Mouse (Mus musculus) limb, embryonic 11.5 days (tissue): ENCODE measurements around the gene Zfpl1. TPM values are rescaled to one million over a fixed set of nuclear protein-coding genes. Genes with fewer than 3 reads are reported as not detected.
"Not testable (repeated sequence)": the region's sequence is repeated elsewhere in the genome, so short reads cannot be mapped to it uniquely, and the experiment has no call there.

ENCODE experiments used
- ATAC-seq: fragments of 200-750 bp; cut with Nextera tagmentation; 2 replicates; pipeline ENCODE4 v1.8.0; 2017; ENCODE audit warnings: low read depth; ENCODE audit not compliant: insufficient number of reproducible peaks, low FRiP score, low TSS enrichment
- DNase-seq: peaks from one replicate; pipeline ENCODE4 v3.0.0-alpha.2; 2015; ENCODE audit warnings: low spot score
- H3K27ac ChIP-seq: fragments of 300-500 bp; sonication (generic); replicated peaks from 2 replicates; pipeline ENCODE4 v1.5.1; 2014; ENCODE audit warnings: low read depth, mild to moderate bottlenecking, low read length
- H3K27me3 ChIP-seq: fragments of 300-500 bp; sonication (generic); 2 replicates; pipeline ENCODE4 v1.6.1; 2014; ENCODE audit warnings: mild to moderate bottlenecking, low read length, mixed read lengths; ENCODE audit not compliant: control insufficient read depth, insufficient read depth
- H3K36me3 ChIP-seq: fragments of 300-500 bp; sonication (generic); 2 replicates; pipeline ENCODE4 v1.6.1; 2014; ENCODE audit warnings: mild to moderate bottlenecking, low read length, moderate library complexity, mixed read lengths; ENCODE audit not compliant: control insufficient read depth, insufficient read depth
- H3K4me1 ChIP-seq: fragments of 300-500 bp; sonication (generic); 2 replicates; pipeline ENCODE4 v1.6.1; 2014; ENCODE audit warnings: low read length, mixed read lengths; ENCODE audit not compliant: control insufficient read depth, insufficient read depth
- H3K4me2 ChIP-seq: fragments of 300-500 bp; sonication (generic); 2 replicates; pipeline ENCODE4 v1.6.1; 2014; ENCODE audit warnings: low read depth, mild to moderate bottlenecking, moderate library complexity; ENCODE audit not compliant: severe bottlenecking
- H3K4me3 ChIP-seq: fragments of 300-500 bp; sonication (generic); 2 replicates; pipeline ENCODE4 v1.5.1; 2014; ENCODE audit warnings: low read depth, low read length
- H3K9ac ChIP-seq: fragments of 300-500 bp; sonication (generic); 2 replicates; pipeline ENCODE4 v1.6.1; 2014; ENCODE audit warnings: mild to moderate bottlenecking, low read length
- H3K9me3 ChIP-seq: fragments of 300-500 bp; sonication (generic); 2 replicates; pipeline ENCODE4 v1.6.1; 2016; ENCODE audit warnings: low read length; ENCODE audit not compliant: control insufficient read depth
- whole genome bisulfite sequencing: fragments of 180-500 bp; shearing (Covaris S2); extraction: QIAGEN DNeasy Blood & Tissue Kit; methylation state at CpG from one replicate; pipeline ENCODE4 v1.1.7; 2014; 5-methylcytosine and 5-hydroxymethylcytosine counted together
- polyA plus RNA-seq: library from polyadenylated mRNA; unstranded; fragments of >200 nt; fragmentation: Nextera tagmentation; extraction: Ambion mirVana; gene quantifications from 2 replicates; pipeline ENCODE4 v1.2.1, GENCODE M21; 2014

Gene Zfpl1
- polyA plus RNA-seq, 1 experiment from 2014 or later = 73.5 TPM

GRCm38 (mm10) chr19:6047154-6047898 is 37.4 kb downstream of the Zfpl1 start:
- peaks cover 24% of the 10 kb centered on the region for H3K36me3 ChIP-seq

GRCm38 (mm10) chr19:6046294-6047153 is 38.2 kb downstream of the Zfpl1 start, which contains the start of gene Syvn1:
Gene Syvn1 (plus strand): TSS chr19:6046576.
- DNase-seq (peak; percentile 92), ATAC-seq (peak; percentile 89)
- H3K27ac ChIP-seq = peak within 1 kb of the TSS; percentile 97
- H3K4me1 ChIP-seq = peaks cover 8% of the 10 kb centered on the region
- peak within 1 kb of the TSS; percentile 96 for H3K4me2 ChIP-seq
- peaks cover 24% of the 10 kb centered on the region for H3K36me3 ChIP-seq
- peak within 1 kb of the TSS; percentile 92 for H3K9ac ChIP-seq
- H3K4me3 ChIP-seq = peak within 1 kb of the TSS; percentile 93
- H3K9me3 ChIP-seq = no peaks in the 10 kb centered on the region
- WGBS = under 1% methylated on average over 65 of the region's 65 CpGs
- no peaks in the 10 kb centered on the region for H3K27me3 ChIP-seq

More at GRCm38 (mm10) chr19:6047154-6047898, 37.4 kb downstream of the Zfpl1 start:
- peak overlapping the region; percentile 92 for H3K9ac ChIP-seq
- 2% methylated on average over 44 of the region's 44 CpGs for WGBS
- no peaks in the 10 kb centered on the region for H3K27me3 ChIP-seq
- ATAC-seq (peak; percentile 13; the same call in 1 of the 2 replicates), DNase-seq (no peak)
- H3K4me3 ChIP-seq = peak overlapping the region; percentile 93
- peaks cover 8% of the 10 kb centered on the region for H3K4me1 ChIP-seq
- H3K4me2 ChIP-seq = peak overlapping the region; percentile 96
- peak overlapping the region; percentile 97 for H3K27ac ChIP-seq
- no peaks in the 10 kb centered on the region for H3K9me3 ChIP-seq

- no peaks in the 10 kb centered on the region for H3K9me3 ChIP-seq
- peak overlapping the region; percentile 97 for H3K27ac ChIP-seq
- H3K27me3 ChIP-seq = no peaks in the 10 kb centered on the region
- H3K36me3 ChIP-seq = peaks cover 17% of the 10 kb centered on the region
- H3K4me1 ChIP-seq = peaks cover 8% of the 10 kb centered on the region
- DNase-seq = no peak
- H3K4me2 ChIP-seq = peak overlapping the region; percentile 96
- ATAC-seq = no peak; the same call in 1 of the 2 replicates
- 23% methylated on average over 20 of the region's 20 CpGs for WGBS
- peak overlapping the region; percentile 92 for H3K9ac ChIP-seq
- H3K4me3 ChIP-seq = peak overlapping the region; percentile 93
Observed at GRCm38 (mm10) chr19:6045366-6046293, 39.1 kb downstream of the Zfpl1 start.

GRCm38 (mm10) chr19:6044102-6044501 is 40.7 kb downstream of the Zfpl1 start:
- H3K4me2 ChIP-seq, H3K9ac ChIP-seq, H3K27ac ChIP-seq, H3K36me3 ChIP-seq, H3K4me1 ChIP-seq, DNase-seq, H3K9me3 ChIP-seq, H3K27me3 ChIP-seq, ATAC-seq, H3K4me3 ChIP-seq: not testable (repeated sequence)
- 83% methylated on average over 4 of the region's 4 CpGs for WGBS

- H3K27ac ChIP-seq = no peak overlapping the region
Observed at GRCm38 (mm10) chr19:6042293-6042692, 42.5 kb downstream of the Zfpl1 start.

GRCm38 (mm10) chr19:6040002-6040401 is 44.8 kb downstream of the Zfpl1 start:
- DNase-seq (no peak), ATAC-seq (no peak)
- H3K27ac ChIP-seq = no peak overlapping the region
- no peaks in the 10 kb centered on the region for H3K27me3 ChIP-seq
- H3K4me2 ChIP-seq = no peak overlapping the region
- no peaks in the 10 kb centered on the region for H3K9me3 ChIP-seq
- H3K4me1 ChIP-seq = no peaks in the 10 kb centered on the region
- no peak overlapping the region for H3K9ac ChIP-seq
- no peaks in the 10 kb centered on the region for H3K36me3 ChIP-seq
- H3K4me3 ChIP-seq = no peak overlapping the region

More at GRCm38 (mm10) chr19:6042293-6042692, 42.5 kb downstream of the Zfpl1 start:
- no peak for DNase-seq
- Histone ChIP-seq H3K4me2 (no peak overlapping the region), H3K9ac (no peak overlapping the region), H3K36me3 (no peaks in the 10 kb centered on the region), H3K4me3 (no peak overlapping the region), H3K9me3 (no peaks in the 10 kb centered on the region), H3K27me3 (no peaks in the 10 kb centered on the region), H3K4me1 (peaks cover 3% of the 10 kb centered on the region; the same call in 1 of the 2 replicates)
- WGBS = 82% methylated on average over 9 of the region's 9 CpGs
- ATAC-seq = no peak

- no peaks in the 10 kb centered on the region for H3K27me3 ChIP-seq
- no peaks in the 10 kb centered on the region for H3K36me3 ChIP-seq
- no peak overlapping the region for H3K27ac ChIP-seq
- no peak overlapping the region for H3K4me3 ChIP-seq
- no peak overlapping the region for H3K9ac ChIP-seq
- H3K4me2 ChIP-seq = no peak overlapping the region
- 83% methylated on average over 7 of the region's 7 CpGs for WGBS
- no peaks in the 10 kb centered on the region for H3K9me3 ChIP-seq
- ATAC-seq = no peak
- no peak for DNase-seq
- H3K4me1 ChIP-seq = no peaks in the 10 kb centered on the region
Observed at GRCm38 (mm10) chr19:6038326-6038725, 46.4 kb downstream of the Zfpl1 start.

- H3K27ac ChIP-seq = no peak overlapping the region
- H3K4me2 ChIP-seq = no peak overlapping the region
- no peaks in the 10 kb centered on the region for H3K9me3 ChIP-seq
- ATAC-seq = no peak
- H3K27me3 ChIP-seq = no peaks in the 10 kb centered on the region
- H3K9ac ChIP-seq = no peak overlapping the region
- no peak for DNase-seq
- no peaks in the 10 kb centered on the region for H3K36me3 ChIP-seq
- no peak overlapping the region for H3K4me3 ChIP-seq
- no peaks in the 10 kb centered on the region for H3K4me1 ChIP-seq
Observed at GRCm38 (mm10) chr19:6037695-6038094, 47.1 kb downstream of the Zfpl1 start.
